Mouse (Mus musculus) midbrain, postnatal 0 days (tissue): ENCODE results near the gene Pkd1l3. TPM values are rescaled to one million over a fixed set of nuclear protein-coding genes. Genes with fewer than 3 reads are reported as not detected.

ENCODE experiments used
- ATAC-seq: fragments of 200-750 bp; cut with Nextera tagmentation; 2 replicates; pipeline ENCODE4 v1.8.0; 2017; ENCODE audit warnings: moderate number of reproducible peaks, mild to moderate bottlenecking, moderate TSS enrichment, moderate library complexity; ENCODE audit not compliant: low FRiP score
- DNase-seq: peaks from one replicate; pipeline ENCODE4 v3.0.0-alpha.2; 2015; ENCODE audit warnings: low spot score
- H3K27ac ChIP-seq: fragments of 300-500 bp; sonication (generic); 2 replicates; pipeline ENCODE4 v1.5.1; 2014; ENCODE audit warnings: low read depth, mild to moderate bottlenecking, low read length, mixed read lengths
- H3K27me3 ChIP-seq: fragments of 300-500 bp; sonication (generic); 2 replicates; pipeline ENCODE4 v1.6.1; 2014; ENCODE audit warnings: low read length, control low read depth, mixed read lengths; ENCODE audit not compliant: insufficient read depth
- H3K36me3 ChIP-seq: fragments of 300-500 bp; sonication (generic); 2 replicates; pipeline ENCODE4 v1.6.1; 2014; ENCODE audit warnings: low read length, control low read depth, mixed read lengths; ENCODE audit not compliant: insufficient read depth
- H3K4me1 ChIP-seq: fragments of 300-500 bp; sonication (generic); 2 replicates; pipeline ENCODE4 v1.6.1; 2014; ENCODE audit warnings: mild to moderate bottlenecking, control low read depth, antibody characterized with exemption, low read length, mixed read lengths; ENCODE audit not compliant: insufficient read depth
- H3K4me2 ChIP-seq: fragments of 300-500 bp; sonication (generic); 2 replicates; pipeline ENCODE4 v1.6.1; 2014; ENCODE audit warnings: low read depth, mild to moderate bottlenecking, low read length, mixed read lengths; ENCODE audit not compliant: poor library complexity, severe bottlenecking
- H3K4me3 ChIP-seq: fragments of 300-500 bp; sonication (generic); 2 replicates; pipeline ENCODE4 v1.5.1; 2014; ENCODE audit warnings: low read depth, mild to moderate bottlenecking, low read length, moderate library complexity
- H3K9ac ChIP-seq: fragments of 300-500 bp; sonication (generic); replicated peaks from 2 replicates; pipeline ENCODE4 v1.6.1; 2014; ENCODE audit warnings: mild to moderate bottlenecking, low read length, moderate library complexity, mixed read lengths; ENCODE audit not compliant: poor library complexity, severe bottlenecking
- H3K9me3 ChIP-seq: fragments of 300-500 bp; sonication (generic); 2 replicates; pipeline ENCODE4 v1.6.1; 2016; ENCODE audit warnings: low read length, control low read depth
- CTCF ChIP-seq: IDR thresholded peaks from 2 replicates; pipeline ENCODE4 v1.5.1; 2016; ENCODE audit warnings: antibody characterized with exemption, mild to moderate bottlenecking
- WGBS: fragments of 180-500 bp; shearing (Covaris S2); extraction: QIAGEN DNeasy Blood & Tissue Kit; methylation state at CpG from one replicate; pipeline ENCODE4 v1.1.7; 2014; 5-methylcytosine and 5-hydroxymethylcytosine counted together
- polyA plus RNA-seq: library from polyadenylated mRNA; unstranded; fragments of >200 nt; fragmentation: Nextera tagmentation; extraction: Ambion mirVana; gene quantifications from 2 replicates; pipeline ENCODE4 v1.2.1, GENCODE M21; 2015
- total RNA-seq: library from RNA; depleted of rRNA; stranded (reverse); fragments of >200 nt; gene quantifications from 2 replicates; pipeline ENCODE4 v1.2.3, GENCODE M21; 2014

Pkd1l3 gene
- total and polyA plus RNA-seq, 2 experiments from 2014 or later: 0.07 to 0.22 TPM

GRCm38 (mm10) chr8:109697754-109698153 lies 83.4 kb downstream of the Pkd1l3 start:
- 73% methylated on average over 1 of the region's 1 CpGs for WGBS
- ATAC-seq (no peak), DNase-seq (no peak)
- Histone ChIP-seq H3K27me3 (0 out of 2 replicates have a peak, but pooled peaks cover 2% of the 10 kb centered on the region), H3K36me3 (no peaks in the 10 kb centered on the region), H3K9ac (no peak overlapping the region), H3K4me2 (no peak overlapping the region), H3K4me3 (no peak overlapping the region), H3K27ac (no peak overlapping the region), H3K4me1 (peaks cover 6% of the 10 kb centered on the region), H3K9me3 (no peaks in the 10 kb centered on the region)
- no peak for TF ChIP-seq CTCF

DNA sequence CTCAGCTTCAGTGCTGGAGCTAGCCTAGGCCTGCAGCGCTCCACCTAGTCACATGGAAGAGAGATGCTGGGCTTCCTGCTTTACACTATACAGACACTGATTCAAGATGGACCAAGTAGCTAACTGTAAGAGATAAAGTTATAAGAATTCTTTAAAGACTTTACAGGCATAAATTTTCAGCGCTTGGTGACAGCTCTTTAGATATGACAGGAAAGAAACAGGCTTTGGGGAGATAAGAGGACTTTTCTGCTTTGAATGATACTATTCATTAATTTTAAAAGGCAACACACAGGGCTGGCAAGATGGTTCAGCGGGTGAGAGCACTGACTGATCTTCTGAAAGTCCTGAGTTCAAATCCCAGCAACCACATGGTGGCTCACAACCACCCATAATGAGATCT lies 84.2 kb downstream of the Pkd1l3 start:
- Histone ChIP-seq H3K4me2 (no peak overlapping the region), H3K27me3 (0 out of 2 replicates have a peak, but pooled peaks cover 2% of the 10 kb centered on the region), H3K4me3 (no peak overlapping the region), H3K9ac (no peak overlapping the region), H3K36me3 (no peaks in the 10 kb centered on the region), H3K4me1 (peaks cover 6% of the 10 kb centered on the region), H3K9me3 (no peaks in the 10 kb centered on the region), H3K27ac (no peak overlapping the region)
- ATAC-seq (no peak), DNase-seq (no peak)
- 84% methylated on average over 3 of the region's 3 CpGs for WGBS
- TF ChIP-seq CTCF: no peak

- Histone ChIP-seq H3K9me3 (no peaks in the 10 kb centered on the region), H3K4me3 (peak overlapping the region; percentile 81), H3K4me2 (peak overlapping the region; percentile 78), H3K27ac (no peak overlapping the region), H3K36me3 (peaks cover 16% of the 10 kb centered on the region), H3K9ac (peak overlapping the region; percentile 92), H3K27me3 (0 out of 2 replicates have a peak, but pooled peaks cover 2% of the 10 kb centered on the region), H3K4me1 (no peaks in the 10 kb centered on the region)
- ATAC-seq (no peak; the same call in 1 of the 2 replicates), DNase-seq (no peak)
- TF ChIP-seq CTCF: no peak
- 13% methylated on average over 24 of the region's 24 CpGs for WGBS
Measured at GRCm38 (mm10) chr8:109704565-109705319, 90.4 kb downstream of the Pkd1l3 start.

GRCm38 (mm10) chr8:109705320-109706075 lies 91.2 kb downstream of the Pkd1l3 start, which contains the start of gene Zfp821:
Gene Zfp821, plus strand, starts transcription at chr8:109705546.
- ATAC-seq (peak; percentile 90), DNase-seq (peak; percentile 96)
- H3K9ac ChIP-seq: peak within 1 kb of the TSS; percentile 92
- H3K4me1 ChIP-seq: no peaks in the 10 kb centered on the region
- WGBS: 1% methylated on average over 34 of the region's 100 CpGs
- H3K9me3 ChIP-seq: no peaks in the 10 kb centered on the region
- H3K27ac ChIP-seq: peak within 1 kb of the TSS; percentile 94
- peak within 1 kb of the TSS; percentile 81 for H3K4me3 ChIP-seq
- peak within 1 kb of the TSS; percentile 78 for H3K4me2 ChIP-seq
- H3K36me3 ChIP-seq: peaks cover 22% of the 10 kb centered on the region
- no peak for TF ChIP-seq CTCF
- 0 out of 2 replicates have a peak, but pooled peaks cover 2% of the 10 kb centered on the region for H3K27me3 ChIP-seq

DNA sequence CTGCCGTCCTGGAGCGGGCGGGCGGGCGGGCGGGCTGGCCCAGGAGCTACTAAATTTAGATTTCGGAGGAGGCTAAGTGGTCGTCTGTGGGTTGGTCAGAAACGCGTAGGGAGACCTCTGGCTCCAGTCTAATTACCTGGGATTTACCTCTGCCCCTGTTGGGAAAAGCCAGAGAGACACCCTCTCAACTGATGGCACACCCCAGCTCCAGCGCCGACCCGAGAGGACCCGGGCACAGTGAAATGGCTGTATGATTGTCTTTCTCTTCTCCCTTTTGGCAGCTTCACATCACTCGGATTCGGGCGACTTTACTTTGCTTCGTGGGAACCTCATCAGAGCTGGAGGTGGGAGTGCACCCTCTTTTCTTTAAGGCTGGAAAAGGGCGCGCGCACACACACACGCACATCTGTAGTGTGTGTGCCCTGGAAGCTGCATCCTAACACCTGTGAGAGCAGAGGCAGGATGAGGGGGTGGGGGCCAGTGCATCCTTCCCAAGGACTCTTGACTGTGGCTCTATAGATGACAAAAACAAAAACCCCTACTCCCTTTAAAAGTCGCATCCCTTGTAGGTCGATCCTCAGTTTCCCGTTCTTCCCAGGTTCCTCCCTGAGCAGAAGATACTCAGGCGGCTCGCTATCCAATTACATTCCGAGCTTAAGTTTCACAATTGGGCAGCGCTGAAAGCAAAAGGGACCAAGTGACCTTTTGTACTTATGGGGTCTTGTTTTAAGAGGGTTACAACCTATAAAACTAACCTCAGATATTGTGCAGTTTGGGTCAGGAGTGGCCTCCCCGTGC lies 92.0 kb downstream of the Pkd1l3 start:
- TF ChIP-seq CTCF: no peak
- ATAC-seq (peak; percentile 32), DNase-seq (peak; percentile 12)
- Histone ChIP-seq H3K36me3 (peaks cover 28% of the 10 kb centered on the region), H3K27me3 (0 out of 2 replicates have a peak, but pooled peaks cover 2% of the 10 kb centered on the region), H3K4me2 (peak overlapping the region; percentile 78), H3K9ac (peak overlapping the region; percentile 92), H3K27ac (peak overlapping the region; percentile 94), H3K4me1 (no peaks in the 10 kb centered on the region), H3K9me3 (no peaks in the 10 kb centered on the region), H3K4me3 (peak overlapping the region; percentile 81)
- WGBS: 2% methylated on average over 24 of the region's 30 CpGs
